Mouse (Mus musculus): ENCODE results near the gene Pgbd1. TPM values are rescaled to one million over a fixed set of nuclear protein-coding genes. Genes with fewer than 3 reads are reported as not detected.
"Not testable (repeated sequence)": the region's sequence is repeated elsewhere in the genome, so short reads cannot be mapped to it uniquely, and the experiment has no call there.

The Pgbd1 gene
- total RNA-seq (2021), result under 1 TPM; 0.30 to 0.42 TPM

- intact Hi-C loops (cut with DNase I), result loop anchor here (2.0 kb wide), 1 partner anchor 38 kb away; the partner anchor contains the start of gene Zkscan3
- peak; percentile 37 to 49 for DNase-seq
Observed at GRCm38 (mm10) chr13:21440503-21441206, at the start of gene Pgbd1. TSS of gene Pgbd1 (minus strand) at chr13:21441058.

DNA sequence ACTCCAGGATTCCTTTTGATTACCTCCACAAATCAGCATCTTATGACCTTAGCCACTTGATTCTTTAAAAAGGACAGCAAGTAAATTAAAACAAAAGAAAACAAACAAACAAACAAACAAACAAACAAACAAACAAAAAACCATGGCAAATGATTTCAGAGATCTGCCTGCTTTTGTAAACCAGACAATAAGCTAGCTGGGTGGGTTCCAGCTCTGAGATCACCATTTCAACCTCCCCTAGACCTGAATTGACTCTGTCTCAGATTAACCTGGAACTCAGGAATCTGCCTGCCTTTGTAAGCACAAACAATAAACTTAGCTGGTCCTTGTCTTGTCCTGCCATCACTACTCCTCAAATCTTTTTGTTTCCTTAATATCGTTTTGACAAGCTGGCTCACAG, 46.0 kb upstream of the Pgbd1 start:
- intact Hi-C loops (cut with DNase I), result no loop called here
- DNase-seq, result no peak

DNA sequence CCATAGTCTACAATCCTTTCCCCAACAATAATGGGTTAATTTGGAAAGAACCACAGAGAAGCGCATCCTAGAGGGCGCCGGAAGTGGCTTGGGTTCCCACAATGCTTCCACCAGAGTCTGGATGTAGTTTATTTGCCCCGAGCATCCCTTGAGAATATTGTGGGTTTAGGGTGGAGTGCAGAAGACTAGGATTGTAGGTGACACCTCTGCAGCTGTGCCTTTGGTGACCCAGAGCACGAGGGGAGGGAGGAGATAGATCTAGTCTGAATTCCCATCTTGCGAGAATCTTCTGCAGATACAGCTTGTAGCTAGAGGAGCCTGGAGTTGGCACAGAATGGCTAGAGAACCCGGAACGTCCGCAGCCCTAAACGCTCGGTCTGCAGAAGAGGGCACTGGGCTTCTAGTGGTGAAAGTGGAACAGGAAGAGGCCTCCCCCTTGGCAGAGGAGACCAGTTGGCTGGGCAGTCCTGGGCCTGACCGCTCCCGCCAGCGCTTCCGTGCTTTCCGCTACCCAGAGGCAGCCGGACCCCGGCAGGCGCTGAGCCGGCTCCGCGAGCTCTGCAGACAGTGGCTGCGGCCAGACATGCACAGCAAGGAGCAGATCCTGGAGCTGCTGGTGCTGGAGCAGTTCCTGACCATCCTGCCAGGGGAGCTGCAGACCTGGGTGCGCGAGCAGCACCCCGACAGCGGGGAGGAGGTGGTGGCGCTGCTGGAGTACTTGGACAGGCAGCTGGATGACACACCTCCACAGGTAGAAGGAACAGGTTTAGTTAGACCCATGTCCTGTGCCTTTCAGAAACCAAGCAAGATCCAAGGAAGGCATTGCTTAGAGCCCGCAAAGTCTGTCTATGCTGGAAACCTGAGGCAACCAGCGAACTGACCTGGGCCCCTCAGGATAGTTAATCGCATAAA, 38.2 kb upstream of the Pgbd1 start, which contains the start of the genes Zkscan4 and Gm10065:
Gene Zkscan4, plus strand, starts transcription at position 149 of the 912 bp plus-strand sequence.
Gene Gm10065, minus strand, starts transcription at position 683 of the 912 bp plus-strand sequence.
- peak; percentile 63 to 72 for DNase-seq
- intact Hi-C loops (cut with DNase I), result not testable (repeated sequence)

GRCm38 (mm10) chr13:21472427-21472826, 31.6 kb upstream of the Pgbd1 start:
- intact Hi-C loops (cut with DNase I), result no loop called here
- no peak for DNase-seq

- no peak for DNase-seq
- intact Hi-C loops (cut with DNase I), result loop anchor here (1.0 to 5.0 kb wide), 3 partner anchors 38 to 107 kb away; partner anchors contain the start of gene Zscan12
Observed at GRCm38 (mm10) chr13:21469097-21469496, 28.2 kb upstream of the Pgbd1 start.

DNA sequence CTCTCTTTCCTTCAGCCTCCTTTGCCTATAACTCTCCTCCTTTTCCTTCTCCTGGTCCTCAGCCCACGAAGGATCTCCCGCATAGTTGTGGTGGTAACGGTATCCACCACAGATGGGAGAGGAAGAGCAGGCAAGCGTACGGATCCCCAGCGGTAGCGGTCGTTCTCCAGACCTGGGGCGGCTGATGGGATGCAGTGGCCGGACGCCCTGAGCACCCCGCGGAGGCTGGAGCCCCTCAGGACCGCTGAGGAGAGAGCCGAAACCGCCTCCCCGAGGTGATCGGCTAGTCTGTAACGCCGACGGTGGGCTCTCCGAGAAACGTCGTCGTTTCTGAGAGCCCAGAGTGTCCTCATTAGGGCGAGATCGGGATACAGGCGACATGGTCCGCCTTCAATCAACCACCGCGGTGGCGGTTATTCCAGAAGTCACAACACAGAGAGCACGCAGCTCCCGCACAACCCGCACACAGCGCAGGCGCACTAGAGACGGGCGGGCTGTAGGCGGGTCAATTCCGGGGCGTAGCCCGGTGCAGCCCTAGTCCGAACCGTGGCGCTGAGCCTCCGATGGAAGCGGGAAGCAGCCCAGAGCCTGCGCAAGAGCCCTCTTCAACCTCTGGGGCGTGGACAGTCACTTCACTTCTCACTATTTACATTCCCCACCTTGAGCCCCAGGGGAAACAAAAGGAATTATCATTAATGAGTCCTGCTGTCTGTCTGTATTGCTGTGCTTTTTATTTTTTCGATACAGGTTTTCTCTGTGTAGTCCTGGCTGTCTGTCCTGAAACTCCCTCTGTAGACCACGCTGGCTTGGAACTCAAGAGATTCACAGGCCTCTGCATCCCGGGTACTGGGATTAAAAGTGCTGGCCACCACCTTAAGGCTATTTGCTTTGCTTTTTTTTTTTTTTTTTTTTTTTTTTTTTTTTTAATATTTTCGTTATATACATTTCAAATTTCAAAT, 27.5 kb upstream of the Pgbd1 start, which contains the start of gene Nkapl:
Gene Nkapl, minus strand, starts transcription at position 449 of the 959 bp plus-strand sequence.
- intact Hi-C loops (cut with DNase I), result loop anchor here (1.0 to 5.0 kb wide), 3 partner anchors 39 to 106 kb away; partner anchors contain the start of gene Zscan12
- peak; percentile 83 to 84 for DNase-seq

DNA sequence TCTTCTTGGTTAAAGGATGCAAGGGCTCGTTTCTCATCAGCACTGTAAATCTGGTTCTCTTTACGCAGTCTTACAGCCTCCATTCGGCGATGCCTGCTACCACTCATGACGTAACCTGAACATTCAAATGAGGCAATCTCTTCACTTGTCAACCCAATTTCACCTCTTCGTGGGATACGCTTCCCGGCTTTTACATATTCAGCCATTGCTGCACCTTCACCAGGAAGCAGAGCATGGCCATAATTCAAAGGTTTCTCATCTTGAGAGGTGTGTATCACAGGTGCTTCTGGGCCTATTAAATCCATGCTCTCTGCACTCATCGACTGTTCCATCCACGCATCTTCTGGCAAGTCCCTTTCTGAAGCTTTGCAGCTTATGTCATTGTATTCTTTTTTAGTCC, 26.5 kb upstream of the Pgbd1 start:
- intact Hi-C loops (cut with DNase I), result loop anchor here (5.0 kb wide), 2 partner anchors 40 to 105 kb away; partner anchors contain the start of gene Zscan12
- DNase-seq, result no peak

DNA sequence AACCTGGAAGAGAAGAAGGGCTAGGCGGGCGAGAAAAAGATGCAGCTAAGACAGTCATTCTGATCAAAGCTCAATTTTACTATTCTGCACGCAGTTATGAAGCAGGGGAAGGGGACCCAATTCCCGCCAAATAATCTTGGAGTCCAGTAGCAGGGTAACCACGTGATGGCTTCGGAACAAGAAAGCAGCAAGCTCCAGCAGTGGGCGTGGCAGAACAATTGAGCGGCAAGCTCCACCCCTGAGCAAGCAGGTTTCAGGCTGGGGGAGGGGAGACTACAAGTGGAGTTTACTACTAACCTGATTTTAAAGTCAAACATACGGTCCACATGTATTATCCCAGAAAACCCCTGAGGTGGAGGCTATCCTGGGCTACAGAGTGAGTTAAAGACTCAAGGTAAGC, 21.7 kb upstream of the Pgbd1 start:
- DNase-seq; intact Hi-C loops (cut with DNase I): not testable (repeated sequence)

DNA sequence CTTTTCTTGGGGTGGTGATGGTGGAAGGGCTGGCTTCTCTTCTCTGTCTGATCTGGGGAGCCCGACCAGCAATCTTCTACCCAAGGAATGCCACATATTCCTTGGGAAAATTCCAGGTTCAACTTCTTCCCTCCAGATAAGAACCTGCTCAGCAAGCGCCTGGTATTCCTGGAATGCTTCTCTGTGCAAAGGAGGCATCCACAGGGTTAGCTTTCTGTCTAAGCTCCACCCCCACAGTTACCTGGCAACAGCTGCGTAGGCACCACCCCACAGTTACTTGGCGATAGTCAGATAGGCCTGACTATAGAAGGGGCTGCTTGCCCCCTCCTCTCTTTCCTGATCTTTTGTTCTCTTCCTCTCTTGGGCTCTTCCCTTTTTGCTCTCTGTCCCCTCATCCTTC, 15.5 kb upstream of the Pgbd1 start:
- intact Hi-C loops (cut with DNase I), result no loop called here
- DNase-seq, result no peak

GRCm38 (mm10) chr13:21454133-21454532, 13.3 kb upstream of the Pgbd1 start:
- no peak for DNase-seq
- intact Hi-C loops (cut with DNase I), result no loop called here

DNA sequence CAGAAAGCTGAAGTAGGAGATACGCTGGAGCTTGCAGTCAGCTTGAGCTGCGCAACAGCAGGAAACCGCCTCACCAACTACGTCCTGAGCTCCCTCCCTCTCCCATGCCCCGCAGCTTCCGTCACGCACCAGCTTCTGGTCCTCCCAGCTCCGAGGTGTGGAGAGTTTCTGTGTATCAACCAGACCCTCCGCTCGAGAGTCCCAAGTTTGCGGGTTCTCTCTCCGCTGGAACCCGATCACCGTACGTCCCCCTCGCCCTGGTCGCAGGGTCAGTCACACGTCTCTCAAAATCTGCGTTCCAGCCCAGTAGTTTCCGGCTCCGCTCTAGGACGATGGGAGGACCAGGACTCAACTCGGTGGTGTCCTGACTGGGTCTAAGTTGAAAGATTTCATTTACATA, 12.6 kb upstream of the Pgbd1 start, which contains the start of gene Zscan26:
Gene Zscan26, minus strand, starts transcription at position 282 of the 400 bp plus-strand sequence.
- peak; percentile 84 to 88 for DNase-seq
- intact Hi-C loops (cut with DNase I), result loop anchor here (1.0 to 2.0 kb wide), 3 partner anchors 51 to 91 kb away; partner anchors contain the start of genes Zkscan3 and Zscan12

- DNase-seq, result no peak
- intact Hi-C loops (cut with DNase I), result loop anchor here (1.0 to 2.0 kb wide), 3 partner anchors 50 to 91 kb away; partner anchors contain the start of genes Zkscan3 and Zscan12
Observed at GRCm38 (mm10) chr13:21453042-21453441, 12.2 kb upstream of the Pgbd1 start.

- DNase-seq, result no peak
- intact Hi-C loops (cut with DNase I), result no loop called here
Observed at GRCm38 (mm10) chr13:21447856-21448614, 7.2 kb upstream of the Pgbd1 start.

DNA sequence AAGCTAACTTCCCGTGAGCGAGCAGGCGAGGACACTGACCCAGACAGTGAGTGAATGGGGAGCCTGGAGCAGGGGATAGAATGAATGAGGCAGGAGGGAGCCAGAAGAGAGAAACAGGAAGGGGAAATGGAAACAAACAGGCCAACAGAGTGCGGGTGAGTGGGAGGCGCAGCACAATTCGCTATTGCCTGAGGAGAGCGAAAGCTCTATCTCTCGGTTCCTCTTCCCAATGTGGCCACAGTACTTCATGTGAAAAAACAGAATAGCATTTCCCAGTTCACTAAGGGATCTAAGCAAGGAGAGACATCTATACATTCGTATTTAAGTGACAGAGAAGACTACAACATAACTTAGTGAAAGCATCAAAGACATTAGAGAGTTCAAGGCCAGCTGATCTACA, 5.9 kb upstream of the Pgbd1 start:
- no peak for DNase-seq

DNA sequence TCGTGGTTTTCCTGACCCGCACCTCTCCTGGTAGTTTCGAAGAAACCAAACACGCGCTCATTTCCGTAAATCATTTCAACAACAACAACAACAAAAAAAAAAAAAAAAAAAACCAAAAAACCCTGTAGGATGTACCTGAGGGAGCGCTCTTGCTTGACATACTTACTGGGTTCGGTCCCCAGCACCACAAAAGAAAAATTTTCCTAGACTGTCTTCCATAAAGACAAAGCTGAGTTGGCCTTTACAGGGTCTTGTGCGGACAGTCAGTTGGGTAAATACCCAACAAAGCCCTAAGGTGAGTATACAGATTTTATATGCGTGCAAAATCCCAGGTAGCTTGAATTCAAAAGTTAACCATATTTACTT, 332 bp upstream of the Pgbd1 start:
- intact Hi-C loops (cut with DNase I), result loop anchor here (2.0 kb wide), 1 partner anchor 38 kb away; the partner anchor contains the start of gene Zkscan3
- no peak for DNase-seq

More for the DNA sequence above, 5.9 kb upstream of the Pgbd1 start:
- intact Hi-C loops (cut with DNase I), result no loop called here

GRCm38 (mm10) chr13:21435476-21435875, 5.4 kb downstream of the Pgbd1 start:
- no peak for DNase-seq
- intact Hi-C loops (cut with DNase I), result no loop called here

DNA sequence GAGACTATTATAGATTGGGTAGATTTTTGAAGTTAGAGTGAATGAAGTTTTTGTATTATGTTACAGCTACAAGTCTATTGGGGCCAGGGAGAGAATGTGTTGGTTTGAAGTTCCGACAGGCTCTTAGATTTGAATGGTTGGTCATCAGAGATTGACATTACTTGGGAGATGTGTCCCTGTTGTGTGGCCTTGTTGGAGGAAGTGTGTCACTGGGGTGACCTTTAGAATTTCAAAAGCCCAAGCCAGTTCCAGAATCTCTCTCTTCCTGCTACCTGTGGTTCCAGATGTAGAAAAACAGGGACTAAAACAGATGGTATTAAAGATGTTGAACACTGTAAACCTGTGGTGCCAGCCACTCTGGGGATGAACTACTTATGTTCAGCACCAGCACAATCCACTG, 13.2 kb downstream of the Pgbd1 start:
- intact Hi-C loops (cut with DNase I), result no loop called here
- no peak for DNase-seq

- intact Hi-C loops (cut with DNase I), result no loop called here
- no peak for DNase-seq
Observed at GRCm38 (mm10) chr13:21423301-21423700, 17.6 kb downstream of the Pgbd1 start.

GRCm38 (mm10) chr13:21418865-21419264, 22.0 kb downstream of the Pgbd1 start:
- intact Hi-C loops (cut with DNase I), result no loop called here
- DNase-seq, result no peak

All from heart, postnatal 36 days (tissue).